Mouse (Mus musculus): ENCODE measurements at regions not wholly inside any gene's neighbourhood (a gene's known extent, or its start where the extent isn't known, plus 50 kb on each side); places are given as distances from the start of the nearest gene placed in this dataset.

- TF ChIP-seq CTCF (IDR thresholded peaks at IDR 0.05; ENCODE audit: borderline replicate concordance, extremely low read depth, insufficient read depth, insufficient read length), result no peak
- TF ChIP-seq POLR2A (IDR thresholded peaks at IDR 0.05; ENCODE audit: borderline replicate concordance, extremely low read depth, insufficient read depth, insufficient read length, poor library complexity, severe bottlenecking), result no peak
These were observed 164.2 kb upstream of the Nrip1 start for GRCm38 (mm10) chr16:76537871-76538270.

All from brain, embryonic 14.5 days (tissue).